Mouse (Mus musculus): Measurements from ENCODE around the gene Dut.

- TF ChIP-seq HCFC1 (IDR thresholded peaks at IDR 0.05; ENCODE audit: low read depth, low read length) = no peak
- TF ChIP-seq SIN3A (IDR thresholded peaks at IDR 0.05; ENCODE audit: low read length) = no peak
- TF ChIP-seq ELF1 (IDR thresholded peaks at IDR 0.05; ENCODE audit: low read depth, low read length) = no peak
- no peak for TF ChIP-seq MAX (IDR thresholded peaks at IDR 0.05; ENCODE audit: low read length)
- TF ChIP-seq RCOR1 (conservative IDR thresholded peaks at IDR 0.05; ENCODE audit: low read depth, low read length) = no peak
- TF ChIP-seq BHLHE40 (IDR thresholded peaks at IDR 0.05; ENCODE audit: low read depth, low read length) = no peak
- TF ChIP-seq POLR2A (IDR thresholded peaks at IDR 0.05; ENCODE audit: low read depth, low read length) = no peak
- TF ChIP-seq CTCF (conservative IDR thresholded peaks at IDR 0.05 in 1 of 2, IDR thresholded peaks at IDR 0.05 in 1 of 2; ENCODE audit: low read depth in 2 of 2, low read length in 2 of 2) = no peak
- no peak for TF ChIP-seq POLR2AphosphoS2 (IDR thresholded peaks at IDR 0.05; ENCODE audit: low read depth, low read length)
- no peak for TF ChIP-seq IRF4 (IDR thresholded peaks at IDR 0.05; ENCODE audit: low read depth, low read length)
Observed at GRCm38 (mm10) chr2:125260326-125260725, 13.3 kb downstream of the Dut start.

Measured in CH12.LX (cell line).